Mouse (Mus musculus) embryonic facial prominence, embryonic 14.5 days (tissue): ENCODE data around the gene 2510002D24Rik. TPM values are rescaled to one million over a fixed set of nuclear protein-coding genes. Genes with fewer than 3 reads are reported as not detected.
A peak's percentile ranks its signal among the peaks of the same experiment; 100 is the strongest.

ENCODE experiments used
- ATAC-seq: fragments of 200-750 bp; cut with Nextera tagmentation; 2 replicates; pipeline ENCODE4 v1.8.0; 2017; ENCODE audit warnings: low read depth, moderate number of reproducible peaks, moderate TSS enrichment
- DNase-seq: peaks from one replicate; pipeline ENCODE4 v3.0.0-alpha.2; 2015; ENCODE audit warnings: low spot score
- H3K27ac ChIP-seq: fragments of 300-500 bp; sonication (generic); replicated peaks from 2 replicates; pipeline ENCODE4 v1.5.1; 2014; ENCODE audit warnings: low read depth, mild to moderate bottlenecking, low read length, moderate library complexity
- H3K27me3 ChIP-seq: fragments of 300-500 bp; sonication (generic); replicated peaks from 2 replicates; pipeline ENCODE4 v1.6.1; 2014; ENCODE audit warnings: low read length; ENCODE audit not compliant: control insufficient read depth, insufficient read depth
- H3K36me3 ChIP-seq: fragments of 300-500 bp; sonication (generic); 2 replicates; pipeline ENCODE4 v1.6.1; 2014; ENCODE audit warnings: low read length, mixed read lengths; ENCODE audit not compliant: control insufficient read depth, insufficient read depth
- H3K4me1 ChIP-seq: fragments of 300-500 bp; sonication (generic); 2 replicates; pipeline ENCODE4 v1.6.1; 2014; ENCODE audit warnings: antibody characterized with exemption, low read length; ENCODE audit not compliant: control insufficient read depth, insufficient read depth
- H3K4me2 ChIP-seq: fragments of 300-500 bp; sonication (generic); 2 replicates; pipeline ENCODE4 v1.6.1; 2014; ENCODE audit warnings: low read depth, mild to moderate bottlenecking, low read length, moderate library complexity, mixed read lengths
- H3K4me3 ChIP-seq: fragments of 300-500 bp; sonication (generic); 2 replicates; pipeline ENCODE4 v1.5.1; 2014; ENCODE audit warnings: low read depth, mild to moderate bottlenecking, low read length
- H3K9ac ChIP-seq: fragments of 300-500 bp; sonication (generic); 2 replicates; pipeline ENCODE4 v1.6.1; 2014; ENCODE audit warnings: low read depth, mild to moderate bottlenecking, low read length, moderate library complexity, mixed read lengths
- H3K9me3 ChIP-seq: fragments of 300-500 bp; sonication (generic); 2 replicates; pipeline ENCODE4 v1.6.1; 2016; ENCODE audit warnings: low read length; ENCODE audit not compliant: control insufficient read depth
- WGBS: fragments of 180-500 bp; shearing (Covaris S2); extraction: QIAGEN DNeasy Blood & Tissue Kit; methylation state at CpG from one replicate; pipeline ENCODE4 v1.1.7; 2014; 5-methylcytosine and 5-hydroxymethylcytosine counted together
- polyA plus RNA-seq: library from polyadenylated mRNA; unstranded; fragments of >200 nt; fragmentation: Nextera tagmentation; extraction: Ambion mirVana; gene quantifications from 2 replicates; pipeline ENCODE4 v1.2.1, GENCODE M21; 2014

2510002D24Rik gene
- 20.1 and 22.2 TPM in 2 replicates for polyA plus RNA-seq

- DNase-seq (peak; percentile 96), ATAC-seq (peak; percentile 99)
- Histone ChIP-seq H3K4me2 (peak within 1 kb of the TSS; percentile 75), H3K36me3 (peaks cover 47% of the 10 kb centered on the region), H3K4me1 (peaks cover 5% of the 10 kb centered on the region; the same call in 1 of the 2 replicates), H3K9ac (peak within 1 kb of the TSS; percentile 92), H3K27ac (peak within 1 kb of the TSS; percentile 55; the same call in 1 of the 2 replicates), H3K27me3 (no peaks in the 10 kb centered on the region), H3K4me3 (peak within 1 kb of the TSS; percentile 85), H3K9me3 (no peaks in the 10 kb centered on the region)
- WGBS: under 1% methylated on average over 28 of the region's 46 CpGs
These were observed at the start of gene 2510002D24Rik, which contains the start of gene Gm28539 for GRCm38 (mm10) chr16:18836468-18837208. Gene 2510002D24Rik, plus strand, starts transcription at chr16:18836578. Gene Gm28539, plus strand, starts transcription at chr16:18836584.

DNA sequence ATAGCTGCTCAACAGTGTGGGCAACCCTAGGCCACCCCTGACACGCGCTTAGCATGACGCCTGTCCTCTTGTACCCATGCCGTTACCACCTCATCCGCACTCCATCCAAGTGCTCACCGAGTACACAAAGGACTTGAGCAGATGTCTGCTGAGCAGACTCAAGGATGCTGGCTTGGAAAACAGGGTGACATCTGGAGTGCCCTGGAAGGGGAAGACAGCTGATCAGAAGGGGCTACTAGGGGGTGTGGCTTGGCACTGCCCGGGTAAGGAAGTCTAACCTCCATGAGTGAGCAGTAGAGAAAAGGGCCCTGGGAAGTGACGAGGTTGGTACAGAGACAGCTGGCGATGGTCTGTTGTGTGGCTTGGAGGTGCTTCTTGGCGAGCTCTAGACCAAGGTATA is 49.7 kb upstream of the 2510002D24Rik start:
- Histone ChIP-seq H3K9me3 (no peaks in the 10 kb centered on the region), H3K4me2 (no peak overlapping the region), H3K9ac (no peak overlapping the region), H3K27ac (no peak overlapping the region), H3K4me1 (no peaks in the 10 kb centered on the region), H3K36me3 (peaks cover 82% of the 10 kb centered on the region), H3K4me3 (no peak overlapping the region), H3K27me3 (no peaks in the 10 kb centered on the region)
- ATAC-seq (no peak), DNase-seq (no peak)
- 92% methylated on average over 10 of the region's 10 CpGs for WGBS

DNA sequence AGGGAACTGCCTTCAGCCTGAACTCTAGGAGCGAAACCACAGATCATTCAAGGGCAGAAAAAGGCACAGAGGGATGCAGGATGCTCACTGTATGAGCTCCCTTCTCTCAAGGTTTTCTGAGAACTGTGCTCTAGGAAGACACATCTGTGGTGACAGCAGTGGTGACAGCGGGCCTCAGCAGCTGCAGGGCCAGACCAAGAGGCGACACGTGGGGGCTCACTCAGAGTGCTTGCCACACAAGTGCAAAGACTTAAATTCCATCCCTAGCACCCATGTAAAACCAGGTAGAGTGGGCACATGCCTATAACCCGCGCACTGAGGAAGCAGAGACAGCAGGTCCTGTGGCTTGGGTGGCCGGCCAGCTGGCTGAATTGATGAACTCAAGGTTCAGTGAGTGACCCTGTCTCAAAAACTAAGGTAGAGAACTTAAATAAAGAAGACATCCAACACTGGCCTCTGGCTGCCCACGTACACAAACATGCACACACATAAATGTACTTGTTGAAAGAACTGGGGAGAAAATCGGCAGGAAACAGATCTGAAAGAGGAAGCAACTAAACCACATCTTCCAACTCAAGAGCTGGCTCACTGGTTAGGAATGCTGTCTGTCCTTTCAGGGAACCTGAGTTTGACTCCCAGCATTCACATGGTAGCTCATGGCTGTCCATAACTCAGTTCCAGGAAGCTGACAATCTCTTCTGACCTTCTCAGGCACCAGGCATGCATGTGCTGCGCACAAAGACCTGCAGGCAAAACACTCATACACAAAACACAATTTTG is 47.6 kb upstream of the 2510002D24Rik start:
- ATAC-seq: no peak
- Histone ChIP-seq H3K27ac (no peak overlapping the region), H3K9me3 (no peaks in the 10 kb centered on the region), H3K9ac (no peak overlapping the region), H3K4me1 (no peaks in the 10 kb centered on the region), H3K4me3 (no peak overlapping the region), H3K27me3 (no peaks in the 10 kb centered on the region), H3K36me3 (peaks cover 76% of the 10 kb centered on the region), H3K4me2 (no peak overlapping the region)
- 87% methylated on average over 10 of the region's 10 CpGs for WGBS
- DNase-seq: no peak

DNA sequence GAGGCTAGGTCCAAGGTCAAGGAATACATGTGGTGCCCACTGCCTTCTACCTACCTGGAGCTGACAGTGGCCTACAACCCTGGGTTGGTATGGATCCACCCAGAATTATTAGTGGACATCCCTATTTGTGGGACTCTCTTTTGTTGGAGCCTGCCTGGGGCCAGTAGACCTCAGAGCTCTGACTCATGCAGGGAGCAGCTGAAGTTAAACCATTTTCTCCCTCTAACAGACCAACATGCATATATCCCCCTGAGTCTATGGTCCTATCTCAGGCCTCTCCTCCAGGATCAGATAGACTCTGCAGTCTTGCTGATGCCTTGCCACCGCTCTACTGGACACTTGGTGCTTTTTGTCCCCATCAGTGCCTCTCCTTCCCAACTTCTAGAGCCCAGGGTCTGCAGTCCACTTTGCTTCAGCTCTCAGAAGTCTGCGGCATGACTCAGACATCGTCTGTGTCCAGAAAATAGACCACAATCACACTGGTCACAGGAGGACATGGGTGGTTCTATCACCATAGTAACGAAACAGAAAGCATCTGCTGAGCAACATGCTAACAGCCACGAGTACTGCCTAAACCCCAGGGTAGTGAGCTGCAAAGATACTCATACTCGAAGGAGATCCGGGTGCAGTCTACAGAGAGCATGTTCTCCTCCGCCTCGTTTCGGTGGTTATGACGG is 41.0 kb upstream of the 2510002D24Rik start:
- 94% methylated on average over 11 of the region's 11 CpGs for WGBS
- no peak for DNase-seq
- Histone ChIP-seq H3K4me3 (no peak overlapping the region), H3K27me3 (no peaks in the 10 kb centered on the region), H3K36me3 (peaks cover 72% of the 10 kb centered on the region), H3K4me2 (no peak overlapping the region), H3K4me1 (no peaks in the 10 kb centered on the region), H3K27ac (no peak overlapping the region), H3K9me3 (no peaks in the 10 kb centered on the region), H3K9ac (no peak overlapping the region)
- no peak for ATAC-seq

GRCm38 (mm10) chr16:18796645-18797044 is 39.7 kb upstream of the 2510002D24Rik start:
- peaks cover 73% of the 10 kb centered on the region for H3K36me3 ChIP-seq
- H3K9ac ChIP-seq: no peak overlapping the region
- ATAC-seq: no peak
- no peak overlapping the region for H3K4me3 ChIP-seq
- DNase-seq: peak; percentile 18
- H3K27ac ChIP-seq: no peak overlapping the region
- 77% methylated on average over 7 of the region's 7 CpGs for WGBS
- no peaks in the 10 kb centered on the region for H3K9me3 ChIP-seq
- H3K27me3 ChIP-seq: no peaks in the 10 kb centered on the region
- H3K4me1 ChIP-seq: no peaks in the 10 kb centered on the region
- no peak overlapping the region for H3K4me2 ChIP-seq

DNA sequence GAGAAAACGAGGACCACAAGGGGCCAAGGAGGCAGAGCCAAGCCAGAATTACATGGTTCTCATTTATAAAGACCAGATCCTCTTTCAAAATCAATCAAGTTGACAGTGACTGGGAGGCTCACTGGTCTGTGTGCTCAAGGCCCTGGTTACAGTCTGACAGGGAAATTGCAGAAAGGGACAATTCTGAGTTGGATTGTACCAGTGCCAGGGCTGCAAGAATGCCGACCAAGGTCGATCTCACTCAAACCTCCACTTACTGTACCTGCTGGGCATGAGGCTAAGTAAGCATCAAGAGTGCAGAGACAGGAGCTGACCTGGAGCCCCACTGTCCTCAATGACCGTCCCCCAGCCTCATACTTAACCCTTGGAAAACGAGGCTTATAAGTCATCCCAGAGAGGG is 38.2 kb upstream of the 2510002D24Rik start:
- Histone ChIP-seq H3K9me3 (no peaks in the 10 kb centered on the region), H3K4me2 (no peak overlapping the region), H3K27me3 (no peaks in the 10 kb centered on the region), H3K4me3 (no peak overlapping the region), H3K9ac (no peak overlapping the region), H3K4me1 (no peaks in the 10 kb centered on the region), H3K27ac (no peak overlapping the region), H3K36me3 (peaks cover 64% of the 10 kb centered on the region)
- DNase-seq (no peak), ATAC-seq (no peak)
- WGBS: 89% methylated on average over 5 of the region's 5 CpGs

DNA sequence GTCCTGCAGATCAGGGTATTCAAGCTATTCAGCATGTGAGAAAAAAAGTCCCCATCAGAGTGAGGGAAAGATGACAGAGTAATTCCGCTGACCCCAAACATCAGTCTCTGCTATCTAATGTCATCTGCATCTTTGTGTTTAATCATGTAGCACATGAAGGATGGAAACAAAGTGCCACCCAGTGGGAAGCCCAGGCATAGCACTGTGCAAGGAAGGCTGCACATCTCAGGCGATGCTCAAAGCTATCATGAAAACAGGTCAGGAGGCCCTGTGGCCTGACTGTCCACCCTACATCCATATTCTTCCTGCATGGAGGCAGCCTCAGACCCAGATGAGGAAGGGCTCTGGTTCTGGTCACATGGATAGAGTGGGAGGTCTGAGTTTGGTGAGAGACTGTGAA is 37.5 kb upstream of the 2510002D24Rik start:
- Histone ChIP-seq H3K4me3 (no peak overlapping the region), H3K27ac (no peak overlapping the region), H3K36me3 (peaks cover 61% of the 10 kb centered on the region), H3K9me3 (no peaks in the 10 kb centered on the region), H3K4me2 (no peak overlapping the region), H3K27me3 (no peaks in the 10 kb centered on the region), H3K4me1 (no peaks in the 10 kb centered on the region), H3K9ac (no peak overlapping the region)
- 77% methylated on average over 2 of the region's 2 CpGs for WGBS
- peak; percentile 38 for DNase-seq
- no peak for ATAC-seq

- H3K4me2 ChIP-seq: no peak overlapping the region
- no peak overlapping the region for H3K4me3 ChIP-seq
- no peak for ATAC-seq
- H3K4me1 ChIP-seq: no peaks in the 10 kb centered on the region
- H3K36me3 ChIP-seq: peaks cover 54% of the 10 kb centered on the region
- DNase-seq: no peak
- H3K27me3 ChIP-seq: no peaks in the 10 kb centered on the region
- H3K9me3 ChIP-seq: no peaks in the 10 kb centered on the region
- 100% methylated on average over 2 of the region's 2 CpGs for WGBS
- H3K27ac ChIP-seq: no peak overlapping the region
- no peak overlapping the region for H3K9ac ChIP-seq
These were observed 30.6 kb upstream of the 2510002D24Rik start for GRCm38 (mm10) chr16:18805746-18806145.
